Mouse (Mus musculus) c-Kit-negative CD71-positive TER-119-positive erythroid progenitor cells, embryonic 14.5 days (primary cell): Measurements from ENCODE around the gene Hes6.

Experiments
- DNase-seq: peaks from one replicate; pipeline ENCODE4 v3.0.0-alpha.2; 2013; ENCODE audit warnings: low read depth, low spot score

Hes6 gene

DNA sequence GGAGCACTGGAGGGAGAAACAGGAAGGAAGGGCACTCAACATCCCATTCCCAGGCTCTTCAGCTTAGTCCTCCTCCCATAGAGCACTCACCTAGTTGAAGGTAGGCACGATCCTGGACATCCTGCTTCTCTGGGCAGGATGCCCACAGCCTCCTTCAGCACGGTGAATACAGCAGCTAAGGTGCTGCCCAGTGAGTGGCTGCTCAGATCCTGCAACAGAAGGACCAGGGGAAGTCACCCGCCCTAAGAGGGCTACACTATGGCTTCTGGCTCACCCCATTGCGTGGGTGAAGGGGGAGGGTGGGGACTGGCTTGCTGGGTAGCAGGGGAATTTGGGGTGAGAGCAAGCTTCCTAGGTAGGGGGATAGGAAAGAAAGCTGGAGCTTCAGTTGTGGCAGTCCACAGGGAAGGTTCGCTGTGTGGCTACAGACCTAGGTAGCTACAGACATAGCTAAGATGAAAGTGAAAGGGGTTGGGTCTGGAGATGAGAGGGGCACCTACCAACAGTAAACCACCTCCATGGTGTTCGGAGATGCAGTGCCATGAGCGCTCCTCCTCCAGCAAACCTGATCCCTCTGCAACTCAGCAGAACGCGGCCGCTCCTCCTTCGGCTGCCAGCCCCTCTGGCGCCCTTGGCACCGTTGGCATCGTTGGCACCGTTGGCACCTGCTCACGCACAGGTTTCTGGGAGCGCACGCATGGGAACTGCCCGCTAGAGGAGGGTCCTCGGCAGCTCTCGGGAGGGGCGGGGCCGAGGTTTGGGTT, 8.2 kb downstream of the Hes6 start:
- no peak for DNase-seq

DNA sequence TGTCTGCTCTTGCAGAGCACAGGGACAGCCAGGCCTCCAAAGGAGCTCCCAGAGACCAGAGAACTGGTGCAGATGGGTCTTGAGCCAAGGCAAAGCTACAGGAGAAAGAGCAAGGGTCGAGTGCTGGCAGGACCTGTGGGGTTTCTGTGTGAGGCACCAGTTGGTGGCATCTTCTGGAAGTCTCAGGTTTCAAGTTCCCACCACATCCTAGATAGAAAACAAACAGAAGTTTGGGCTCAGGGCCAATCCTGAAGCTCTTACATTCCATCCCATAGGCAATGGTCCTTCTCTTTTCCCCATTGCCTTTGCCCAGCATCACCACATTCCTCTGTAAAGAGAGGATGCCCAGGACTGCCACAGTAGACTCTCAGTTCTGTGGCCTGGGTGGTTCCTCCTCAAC, 8.9 kb downstream of the Hes6 start:
- DNase-seq = no peak

DNA sequence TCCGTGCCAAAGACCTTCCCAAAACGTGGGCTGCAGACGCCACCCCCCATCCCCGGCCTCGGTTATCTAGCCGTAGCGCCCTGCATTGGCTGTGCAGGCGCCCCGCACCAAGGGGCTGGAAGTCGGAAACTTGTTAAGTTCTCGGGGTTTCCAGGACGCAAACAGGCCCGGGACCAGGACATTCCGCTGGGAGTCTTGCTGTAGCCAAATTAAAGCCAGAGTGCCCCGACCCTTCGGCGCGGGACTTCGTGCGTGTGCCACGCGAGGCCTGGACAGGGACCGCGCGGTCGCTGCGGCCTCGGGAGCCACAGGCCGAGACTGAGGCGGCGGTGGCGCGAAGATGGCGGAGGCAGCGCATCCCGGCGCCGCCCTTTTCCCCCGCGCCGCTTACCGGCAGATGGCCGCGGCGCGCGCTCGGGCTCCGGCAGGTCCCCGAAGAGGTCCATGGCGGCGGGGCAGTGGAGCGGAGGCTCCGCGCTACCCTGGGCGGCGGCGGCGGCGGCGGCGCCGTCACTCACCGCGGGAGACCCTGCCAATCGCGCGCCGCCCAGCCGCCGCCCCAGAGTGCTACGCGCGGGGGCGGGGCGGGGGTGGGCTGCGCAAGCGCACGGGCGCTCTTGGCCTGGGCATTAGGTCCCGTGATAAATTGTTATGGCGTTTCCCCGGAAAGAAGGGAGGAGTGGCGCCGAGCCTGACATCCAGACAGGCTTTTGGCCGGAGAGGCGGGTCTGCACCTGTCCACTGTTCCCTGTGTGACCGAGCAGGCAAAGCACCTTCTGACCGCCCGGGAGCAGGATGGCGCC, 15.4 kb downstream of the Hes6 start, which contains the start of gene Ilkap:
Ilkap (minus strand) TSS at position 556 of the 803 bp plus-strand sequence.
- DNase-seq = peak; percentile 83

DNA sequence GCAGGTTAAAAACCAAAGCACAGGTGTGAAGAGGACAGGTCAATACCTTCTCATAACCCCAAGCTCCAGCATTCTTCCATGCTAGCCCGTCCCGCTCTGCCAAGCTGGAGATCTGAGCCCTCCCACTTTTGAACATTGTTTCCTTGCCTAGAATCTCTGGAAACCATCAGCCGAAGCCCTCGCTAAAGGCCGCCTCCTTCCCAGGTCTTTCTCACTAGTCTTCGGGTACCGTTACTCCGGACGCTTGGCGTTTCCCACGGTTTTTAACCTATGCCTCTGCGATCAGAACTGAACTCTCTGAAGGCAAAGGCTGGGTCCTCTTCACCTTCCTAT, 15.9 kb downstream of the Hes6 start:
- DNase-seq = peak; percentile 33

DNA sequence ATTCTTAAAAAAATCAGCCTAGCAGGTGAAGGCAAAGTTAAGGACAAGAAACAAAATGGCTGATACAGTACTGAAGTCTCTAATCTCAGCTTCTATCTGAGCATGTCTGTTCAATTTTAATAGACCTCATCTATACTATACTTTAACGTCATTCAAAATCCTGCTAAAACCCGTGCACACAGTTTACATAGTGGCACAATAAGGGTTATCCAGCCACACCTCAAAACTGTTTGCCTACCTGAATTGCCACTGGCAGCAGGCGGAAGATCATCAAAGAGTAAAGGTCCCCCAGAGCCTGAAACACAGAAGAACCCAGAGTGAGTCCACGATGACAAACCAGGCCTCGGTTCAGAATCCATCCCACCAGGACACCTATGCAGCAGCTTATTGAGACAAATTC, 23.5 kb downstream of the Hes6 start:
- no peak for DNase-seq

DNA sequence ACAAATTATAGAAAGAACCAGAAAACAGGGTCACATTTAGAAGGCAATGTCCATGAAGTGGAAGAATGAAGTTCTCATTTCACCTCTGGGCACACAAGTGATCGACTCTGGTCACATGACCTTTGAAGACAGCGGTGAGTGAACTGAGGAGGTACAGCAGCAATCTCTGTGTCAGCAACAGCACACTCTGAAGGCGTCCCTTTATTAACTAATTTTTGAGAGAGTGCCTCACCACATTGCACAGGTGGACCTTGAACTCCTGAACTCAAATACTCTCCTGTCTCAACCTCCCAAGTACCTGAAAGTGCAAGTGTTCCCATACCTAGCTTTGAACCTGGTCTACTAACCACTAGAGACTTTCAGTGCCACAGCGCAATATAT, 32.8 kb downstream of the Hes6 start:
- DNase-seq = no peak

DNA sequence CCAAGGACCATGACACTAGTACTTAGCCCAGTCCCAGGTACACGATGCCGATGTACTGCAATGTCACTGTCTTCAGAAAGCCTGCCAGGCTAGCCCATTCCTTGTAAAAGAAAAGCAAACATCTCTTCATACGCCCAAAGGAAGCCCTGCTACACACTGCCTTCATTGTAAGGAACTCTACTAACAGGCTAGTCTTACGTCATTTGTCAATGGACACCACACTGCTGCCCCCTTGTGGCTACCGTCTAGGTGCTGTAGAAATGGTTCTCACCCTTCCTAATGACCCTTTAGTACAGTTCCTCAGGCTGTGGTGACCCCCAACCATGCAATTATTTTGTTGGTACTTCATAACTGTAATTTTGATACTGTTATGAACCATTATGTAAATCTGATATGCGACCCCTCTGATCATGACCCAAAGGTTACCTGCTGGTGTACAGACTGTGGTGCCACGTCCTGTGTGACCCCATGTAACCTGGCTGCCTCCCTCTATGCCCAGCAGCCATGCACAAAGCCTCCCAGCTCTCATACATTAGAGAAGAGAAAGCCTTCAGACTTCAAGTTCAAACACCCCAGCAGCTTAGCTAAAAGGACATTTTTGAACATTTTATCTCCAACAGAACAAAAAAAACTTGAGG, 33.3 kb downstream of the Hes6 start:
- DNase-seq = peak; percentile 69

DNA sequence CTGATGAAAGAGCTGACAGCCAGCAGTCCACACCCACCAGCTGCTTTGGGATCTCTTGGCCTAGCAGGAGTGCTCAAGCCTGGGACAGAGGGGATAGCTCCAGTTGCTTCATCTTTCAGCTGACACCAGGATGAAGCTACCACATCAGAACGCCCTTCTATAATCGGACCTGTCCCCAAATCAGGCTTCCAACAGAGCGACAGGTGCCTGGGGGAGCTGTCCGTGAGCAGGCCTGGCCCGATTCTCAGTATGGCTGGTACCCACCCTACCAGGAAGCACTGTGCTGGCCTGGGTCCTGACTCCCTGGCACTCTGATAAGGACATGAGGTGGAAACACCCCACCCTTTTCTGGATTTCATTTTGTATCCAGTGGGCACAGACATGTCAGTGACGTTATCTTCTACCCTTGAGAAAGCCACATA, 40.4 kb downstream of the Hes6 start:
- DNase-seq = peak; percentile 68

DNA sequence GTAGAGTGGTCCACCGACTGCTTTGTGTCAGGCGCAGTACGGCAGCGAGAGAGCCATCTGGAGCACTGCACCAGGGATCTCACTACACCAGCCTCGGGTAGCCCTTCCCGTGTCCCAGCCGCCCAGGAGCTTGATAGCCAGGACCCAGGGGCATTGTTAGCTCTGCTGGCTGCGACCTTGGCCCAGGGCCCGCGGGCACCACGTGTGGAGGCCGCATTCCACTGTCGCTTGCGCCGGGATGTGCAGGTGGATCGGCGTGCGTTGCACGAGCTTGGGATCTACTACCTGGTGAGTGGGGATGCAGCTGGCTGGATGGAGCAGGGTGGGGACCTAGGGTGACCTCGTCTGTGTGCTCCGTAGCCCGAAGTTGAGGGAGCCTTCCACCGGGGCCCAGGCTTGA, 43.8 kb downstream of the Hes6 start:
- DNase-seq = no peak

DNA sequence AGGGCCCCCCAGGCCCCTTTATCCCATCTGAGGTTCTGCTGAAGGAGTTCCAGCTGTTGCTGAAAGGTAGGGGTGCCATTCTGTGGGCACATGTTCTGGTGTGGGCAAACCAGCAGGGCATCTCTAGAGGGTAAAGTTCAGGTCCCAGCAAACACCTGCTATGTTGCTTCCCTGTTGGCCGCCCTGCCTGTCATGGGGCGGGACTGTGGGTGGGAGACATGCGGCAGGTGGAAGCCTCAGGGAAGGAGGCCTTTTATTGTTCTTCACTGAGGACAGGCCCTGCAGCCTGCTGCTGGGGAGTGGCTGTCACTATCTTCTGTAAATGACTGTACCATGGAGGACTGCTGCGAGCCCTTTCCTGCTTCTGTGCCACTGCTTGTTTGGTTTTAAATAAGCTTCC, 44.4 kb downstream of the Hes6 start:
- DNase-seq = no peak

DNA sequence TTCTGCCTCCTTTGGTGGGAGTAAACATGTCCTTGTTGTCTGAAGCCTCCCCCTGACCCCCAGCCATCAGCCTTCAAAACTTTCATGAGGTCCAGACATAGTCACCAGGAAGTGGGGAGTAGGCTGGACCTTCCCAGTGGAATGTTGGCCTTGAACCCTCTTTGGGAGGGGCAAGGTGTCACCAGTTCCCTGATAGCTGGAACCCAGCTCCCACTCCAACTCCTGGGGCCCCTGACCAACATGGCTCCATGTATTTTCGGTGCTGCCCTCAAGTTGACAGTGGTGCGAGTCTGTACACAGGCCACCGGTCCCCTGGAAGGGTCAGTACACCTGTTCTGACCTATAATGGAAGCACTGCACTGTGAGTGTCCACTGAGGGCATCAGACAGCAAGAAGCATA, 46.5 kb downstream of the Hes6 start:
- DNase-seq = no peak

DNA sequence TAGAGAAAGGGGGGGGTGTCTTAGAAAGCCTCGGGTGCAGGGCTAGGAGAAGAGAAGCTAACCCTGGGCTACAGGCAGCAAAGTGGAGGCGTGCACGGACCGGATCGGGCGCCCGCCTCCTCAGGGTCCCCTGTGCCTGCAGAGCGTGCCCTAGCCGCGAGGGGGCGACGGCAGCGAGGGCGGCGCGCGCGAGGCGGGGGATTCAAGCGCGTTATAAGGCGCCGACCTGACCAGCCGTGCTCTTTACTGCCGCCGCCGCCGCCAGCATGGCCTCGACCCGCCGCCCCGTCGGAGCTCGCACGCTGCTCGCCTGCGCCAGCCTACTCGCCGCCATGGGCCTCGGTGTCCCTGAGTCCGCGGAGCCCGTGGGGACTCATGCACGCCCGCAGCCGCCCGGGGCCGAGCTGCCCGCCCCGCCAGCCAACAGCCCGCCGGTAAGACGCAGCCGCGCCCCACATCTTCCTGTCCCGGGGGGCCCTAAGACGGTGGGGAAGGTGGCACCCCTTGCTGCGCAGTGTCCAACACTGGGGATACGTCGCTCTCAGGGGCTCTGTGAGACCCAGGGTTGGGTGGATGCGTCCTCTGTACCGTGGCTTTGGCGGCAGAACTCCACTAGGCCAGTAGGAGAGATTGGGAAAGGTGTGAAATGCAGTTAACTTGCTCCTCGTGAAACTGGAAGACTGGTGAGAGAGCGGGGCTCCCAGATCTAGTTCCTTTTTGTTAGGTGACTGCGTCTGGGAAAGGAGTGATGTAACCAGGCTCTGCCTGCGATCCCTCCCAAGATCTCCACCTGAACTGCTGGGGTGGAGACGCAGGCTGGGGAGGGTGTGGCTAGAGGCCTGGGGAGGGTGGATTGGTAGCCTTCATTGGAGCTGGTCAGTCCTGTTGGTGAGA, 47.4 kb downstream of the Hes6 start, which contains the start of gene Erfe:
Erfe (plus strand) TSS at position 216 of the 894 bp plus-strand sequence.
- peak; percentile 71 for DNase-seq

DNA sequence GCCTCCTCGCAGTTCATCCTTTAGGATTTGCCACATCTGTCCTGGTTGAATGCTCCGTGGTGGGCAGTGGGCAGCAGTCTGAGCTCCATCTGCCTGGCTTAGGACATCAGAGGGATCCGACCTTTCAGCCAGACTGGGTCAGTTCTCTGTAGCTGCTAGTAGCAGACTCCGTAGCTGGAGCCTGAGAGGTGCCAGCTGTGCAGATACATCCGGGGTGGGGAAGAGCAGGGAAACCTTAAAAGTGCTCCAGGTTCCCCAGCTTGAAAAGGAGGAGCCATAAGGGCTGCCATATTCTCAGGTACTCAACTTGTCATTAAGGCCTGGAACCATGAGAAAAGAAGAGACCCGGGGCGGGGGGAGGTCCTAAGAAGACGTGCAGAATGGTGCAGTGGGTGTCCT, 48.0 kb downstream of the Hes6 start:
- DNase-seq = no peak

DNA sequence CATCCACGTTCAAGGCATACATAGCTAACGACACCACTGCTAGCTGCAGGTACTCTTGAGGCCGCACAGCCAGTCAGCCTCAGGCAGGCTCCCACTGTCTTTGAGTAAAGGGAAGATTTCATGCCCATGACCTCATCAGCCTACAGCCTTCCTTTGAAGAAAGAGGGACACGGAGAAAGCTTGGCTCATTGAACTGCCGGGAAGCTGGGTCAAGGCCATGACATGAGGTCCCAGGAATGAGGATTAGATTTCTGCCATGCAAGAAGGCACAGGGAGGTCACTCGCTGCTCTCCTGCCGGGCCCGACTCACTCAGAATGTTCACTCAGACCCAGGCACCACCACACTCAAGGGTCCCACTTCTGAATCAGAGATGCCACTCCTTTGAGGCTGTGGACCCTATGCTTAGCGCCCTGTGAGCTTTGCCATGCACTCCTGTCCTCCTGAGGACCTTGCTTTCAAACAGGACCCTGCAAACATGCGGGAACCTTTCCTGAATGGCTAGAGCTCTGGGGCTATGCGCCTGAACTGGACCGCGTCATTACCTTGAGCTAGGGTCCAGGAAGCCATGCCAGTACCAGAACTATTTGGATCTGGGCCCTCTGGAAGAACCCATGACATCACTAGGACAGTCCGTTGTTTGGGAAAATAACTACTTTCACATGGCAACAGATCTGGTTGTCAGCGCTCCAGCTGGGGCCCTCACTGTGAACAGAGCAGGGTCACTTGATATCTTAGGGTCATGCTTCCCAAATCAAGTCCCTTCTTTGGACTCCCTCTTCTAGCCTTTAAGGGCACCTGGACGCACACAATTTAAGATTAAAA, 48.8 kb downstream of the Hes6 start:
- no peak for DNase-seq

DNA sequence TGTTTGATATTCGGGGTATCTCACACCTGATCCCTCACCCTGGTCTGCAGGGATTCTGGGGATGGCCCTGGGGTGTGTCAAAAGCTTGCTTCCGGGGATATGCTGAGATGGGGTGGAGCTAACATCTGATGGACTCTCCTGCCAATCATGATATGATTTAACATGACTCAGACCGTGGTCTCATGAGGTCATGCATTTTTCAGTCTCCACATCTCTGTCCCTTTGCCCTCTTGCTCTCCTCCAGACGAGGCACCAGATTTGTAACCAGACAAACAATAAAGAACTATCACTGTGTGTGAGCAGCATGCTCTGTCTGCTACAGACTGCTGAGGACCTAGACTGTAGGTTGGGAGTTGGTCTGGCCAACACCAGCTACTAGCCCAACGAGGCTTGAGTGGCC, 51.7 kb downstream of the Hes6 start:
- DNase-seq = no peak
